Mouse (Mus musculus): ENCODE data around the gene Tnfsf10.

DNA sequence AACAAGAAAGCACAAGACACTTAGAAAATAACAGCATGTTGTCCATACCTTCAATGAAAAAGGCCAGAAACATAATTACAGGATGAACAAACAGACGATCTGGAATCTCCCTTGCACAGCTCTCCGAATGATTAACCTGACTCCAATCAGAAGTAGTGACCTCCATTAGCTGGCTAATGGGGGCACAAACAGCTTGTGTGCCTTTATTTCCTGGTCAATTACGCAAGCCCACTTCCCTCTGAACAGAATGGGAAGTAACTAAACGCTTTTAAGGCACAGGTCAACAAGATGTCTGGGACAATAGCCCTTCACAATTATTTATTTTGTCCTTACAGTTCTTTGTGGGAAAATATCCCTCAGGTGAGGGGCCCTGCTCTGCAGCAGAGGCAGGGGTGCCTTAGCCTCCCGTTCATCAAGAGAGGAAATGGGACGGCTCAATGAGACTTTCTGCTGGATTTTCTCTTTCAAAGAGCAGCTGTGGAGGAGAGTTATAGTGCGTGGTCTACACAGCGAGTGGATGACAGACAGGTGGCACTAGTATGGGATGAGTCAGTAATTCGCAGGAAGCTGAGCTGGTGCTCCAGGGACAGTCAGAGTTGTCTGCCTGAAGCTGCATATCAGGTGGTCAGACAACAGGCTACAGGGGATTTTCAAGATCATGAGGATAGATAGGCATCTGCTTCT is 14.3 kb upstream of the Tnfsf10 start:
- TF ChIP-seq POLR2A (IDR thresholded peaks at IDR 0.05; ENCODE audit: control insufficient read depth, low read depth, low read length) (no peak), CTCF (IDR thresholded peaks at IDR 0.05; ENCODE audit: control insufficient read depth, insufficient read depth, insufficient replicate concordance, low read depth, low read length) (no peak)

Data from testis, adult 2 months (tissue).